Mouse (Mus musculus) testis, adult 2 months (tissue): ENCODE measurements at regions not wholly inside any gene's neighbourhood (a gene's known extent, or its start where the extent isn't known, plus 50 kb on each side); places are given as distances from the start of the nearest gene placed in this dataset.

Experiments
- CTCF ChIP-seq: fragments of 200-500 bp; IDR thresholded peaks from 2 replicates; pipeline ENCODE4 v1.5.1; 2012; ENCODE audit warnings: low read depth, mild to moderate bottlenecking, inconsistent platforms, low read length, moderate library complexity; ENCODE audit not compliant: control insufficient read depth, insufficient read depth, insufficient replicate concordance
- POLR2A ChIP-seq: fragments of 200-500 bp; IDR thresholded peaks from 2 replicates; pipeline ENCODE4 v1.6.1; 2012; ENCODE audit warnings: low read depth, mild to moderate bottlenecking, inconsistent platforms, low read length, moderate library complexity; ENCODE audit not compliant: control insufficient read depth

DNA sequence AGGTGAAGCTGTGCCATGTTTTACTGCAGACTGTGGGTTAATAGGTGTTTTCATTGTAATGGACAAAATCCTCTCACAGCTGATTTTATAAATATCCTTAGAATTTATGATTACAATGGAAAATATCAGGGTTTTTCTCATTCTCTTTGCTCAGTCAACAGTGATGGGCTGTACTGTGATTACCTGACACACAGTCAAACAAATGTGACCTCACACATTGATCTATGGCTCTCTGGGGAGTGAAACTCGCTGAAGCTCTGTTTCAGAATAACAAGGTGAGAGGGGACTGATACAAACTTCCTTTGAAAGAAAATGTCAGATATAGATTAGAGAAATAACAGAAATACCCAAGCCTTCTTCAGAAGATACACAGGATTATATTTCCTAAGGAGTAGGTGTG is 1253.3 kb upstream of the Cited2 start:
- TF ChIP-seq CTCF (no peak), POLR2A (no peak)
